ENCODE assay signal across 8 mouse cellular contexts in the genomic region with DNA sequence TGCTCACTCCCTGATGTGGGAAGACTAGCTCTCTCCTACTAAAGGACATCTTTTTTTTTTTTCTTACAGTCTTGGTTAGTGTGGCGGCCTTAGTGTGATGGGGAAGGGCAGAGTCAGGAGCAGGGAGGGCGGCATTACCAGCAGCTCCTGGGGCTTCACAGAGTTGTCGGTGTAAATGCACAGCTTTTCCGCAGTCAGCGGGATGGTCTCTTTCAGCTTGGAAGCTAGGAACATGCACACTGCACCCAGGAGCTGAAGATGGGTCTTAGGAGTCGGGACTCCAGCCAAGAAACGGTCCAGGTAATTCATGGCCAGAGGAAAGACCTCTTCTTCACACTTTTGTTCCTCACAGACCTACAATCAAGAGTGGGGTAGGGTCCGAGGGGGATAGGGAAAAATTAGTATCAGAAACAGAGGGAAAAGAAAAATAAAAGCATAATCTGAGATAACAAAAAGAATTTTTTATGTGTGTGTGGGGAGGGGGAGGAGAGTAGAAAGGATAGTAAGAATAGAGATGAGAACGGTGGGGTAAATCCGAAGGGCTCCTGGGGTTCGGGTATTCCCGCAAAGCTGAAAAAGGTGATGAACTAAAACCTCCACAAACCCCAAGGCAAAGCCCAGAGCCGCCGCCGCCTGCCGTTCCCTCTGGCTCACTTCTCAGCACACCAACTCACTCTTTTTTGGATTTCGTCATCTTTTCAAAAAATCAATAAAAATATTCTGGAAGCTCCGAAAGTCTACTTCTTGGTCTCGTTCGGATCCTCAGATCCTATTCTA. TPM values are rescaled to one million over a fixed set of nuclear protein-coding genes. Genes with fewer than 3 reads are reported as not detected.
DNase-seq lines count a peak whose midpoint lies in the region; TF ChIP-seq lines count a peak whose summit lies in the region.

No protein-coding gene starts in this region.

- H3K79me2 ChIP-seq in heart, adult 2 months (replicated peaks; ENCODE audit: control insufficient read depth, insufficient read depth, low read length) = no peaks in the 10 kb centered on the region
- H3K79me2 ChIP-seq in myocyte (ENCODE audit: control insufficient read depth, insufficient read depth) = no peaks in the 10 kb centered on the region

- H3K36me3 ChIP-seq in kidney, adult 2 months (ENCODE audit: control insufficient read depth, insufficient read depth, low read length) = no peaks in the 10 kb centered on the region
- H3K36me3 ChIP-seq in heart, adult 2 months (ENCODE audit: control insufficient read depth, insufficient read depth, low read length) = no peaks in the 10 kb centered on the region
- H3K36me3 ChIP-seq in limb, embryonic 10.5 days = peaks cover 49% of the 10 kb centered on the region
- H3K36me3 ChIP-seq in myocyte (ENCODE audit: control insufficient read depth, insufficient read depth) = no peaks in the 10 kb centered on the region

- peaks cover 5% of the 10 kb centered on the region; the same call in 1 of the 2 replicates for H3K4me1 ChIP-seq in kidney, adult 2 months (ENCODE audit: control insufficient read depth, insufficient read depth, low read length)
- H3K4me1 ChIP-seq in heart, adult 2 months (ENCODE audit: control insufficient read depth, insufficient read depth, low read length) = no peaks in the 10 kb centered on the region
- H3K4me1 ChIP-seq in limb, embryonic 10.5 days = peaks cover 63% of the 10 kb centered on the region

- H3K9ac ChIP-seq in heart, adult 2 months (ENCODE audit: low read depth, low read length) = peak overlapping the region; percentile 88

- peak overlapping the region; percentile 1 for H3ac ChIP-seq in myocyte (ENCODE audit: control insufficient read depth, insufficient read length)

- TF ChIP-seq CTCF in kidney, adult 2 months (conservative IDR thresholded peaks at IDR 0.05; ENCODE audit: insufficient read depth, insufficient read length, low read depth, low read length) = no peak
- TF ChIP-seq CTCF in heart, adult 2 months (IDR thresholded peaks at IDR 0.05) = peak; percentile 26; the same call in 1 of the 2 replicates

- H3K4me3 ChIP-seq in kidney, adult 2 months (ENCODE audit: insufficient read depth, low read depth, low read length) = peak overlapping the region; percentile 55
- peak overlapping the region; percentile 89 for H3K4me3 ChIP-seq in heart, adult 2 months
- peak overlapping the region; percentile 75 for H3K4me3 ChIP-seq in limb, embryonic 10.5 days
- H3K4me3 ChIP-seq in myocyte = peak overlapping the region; percentile 73

- TF ChIP-seq POLR2A in kidney, adult 2 months (IDR thresholded peaks at IDR 0.05; ENCODE audit: low read depth, low read length) = no peak
- TF ChIP-seq POLR2A in heart, adult 2 months (IDR thresholded peaks at IDR 0.05; ENCODE audit: insufficient read depth, low read depth, low read length) = no peak
- TF ChIP-seq POLR2A in myocyte (IDR thresholded peaks at IDR 0.05; ENCODE audit: insufficient read length, low read depth) = no peak

- no peaks in the 10 kb centered on the region for H3K9me3 ChIP-seq in limb, embryonic 10.5 days (replicated peaks)

- 18% methylated on average over 20 of the region's 20 CpGs for WGBS in kidney, adult 2 months
- 29% methylated on average over 20 of the region's 20 CpGs for WGBS in heart, adult 2 months
- whole genome bisulfite sequencing in limb, embryonic 10.5 days = 4% methylated on average over 20 of the region's 20 CpGs

- peak overlapping the region; percentile 84 for H3K4me2 ChIP-seq in myocyte (ENCODE audit: low read depth)

- peaks cover 1% of the 10 kb centered on the region for H3K27me3 ChIP-seq in kidney, adult 2 months (replicated peaks; ENCODE audit: control insufficient read depth, insufficient read depth, low read length)
- no peaks in the 10 kb centered on the region for H3K27me3 ChIP-seq in heart, adult 2 months (ENCODE audit: control insufficient read depth, insufficient read depth, low read length)
- H3K27me3 ChIP-seq in limb, embryonic 10.5 days (ENCODE audit: low read depth, poor library complexity, severe bottlenecking) = no peaks in the 10 kb centered on the region
- H3K27me3 ChIP-seq in myocyte (ENCODE audit: control insufficient read depth, insufficient read depth, insufficient read length) = peaks cover 40% of the 10 kb centered on the region

- no peak for TF ChIP-seq EP300 in heart, adult 2 months (IDR thresholded peaks at IDR 0.05; ENCODE audit: insufficient read depth, low read depth, low read length)

- intact Hi-C loops in heart, adult 2 months (cut with DNase I) = loop anchor here (2.0 kb wide), 1 partner anchor 298 kb away; a partner anchor contains a TSS

- DNase-seq in kidney, adult 2 months = peak; percentile 16
- no peak for DNase-seq in kidney, adult 9 months
- DNase-seq in adipocyte (ENCODE audit: low spot score) = peak; percentile 74
- peak in 1 of 2 experiments; percentile 49 for DNase-seq in heart, adult 2 months
- DNase-seq in limb, embryonic 10.5 days (ENCODE audit: low spot score) = peak; percentile 57
- DNase-seq in thymus, postnatal 10 days (ENCODE audit: low spot score in 2 of 2) = no peak
- DNase-seq in layer of hippocampus, postnatal 14 days (ENCODE audit: low spot score in 2 of 2) = no peak

- no peak overlapping the region for H3K27ac ChIP-seq in kidney, adult 2 months (ENCODE audit: insufficient read depth, low read depth, low read length)
- peak overlapping the region; percentile 95 for H3K27ac ChIP-seq in heart, adult 2 months
- H3K27ac ChIP-seq in limb, embryonic 10.5 days = peak overlapping the region; percentile 97

TF ChIP-seq in myocyte, 11 proteins besides CTCF, POLR2A, EP300 and RAD21:
- no peak for TF ChIP-seq REST (IDR thresholded peaks at IDR 0.05; ENCODE audit: insufficient read depth, insufficient read length)
- TF ChIP-seq MYOD1 (IDR thresholded peaks at IDR 0.05; ENCODE audit: control insufficient read depth in 1 of 3, insufficient read length in 2 of 3, low read depth in 2 of 3) = no peak
- no peak for TF ChIP-seq TCF3 (IDR thresholded peaks at IDR 0.05; ENCODE audit: insufficient read length, low read depth)
- TF ChIP-seq MYOG (IDR thresholded peaks at IDR 0.05; ENCODE audit: control insufficient read depth in 1 of 3, insufficient read depth in 1 of 3, insufficient read length in 2 of 3, low read depth in 2 of 3) = no peak
- TF ChIP-seq MAX (IDR thresholded peaks at IDR 0.05; ENCODE audit: low read depth) = no peak
- TF ChIP-seq CEBPB (IDR thresholded peaks at IDR 0.05; ENCODE audit: insufficient read depth, poor library complexity, severe bottlenecking) = no peak
- TF ChIP-seq USF1 (IDR thresholded peaks at IDR 0.05; ENCODE audit: low read depth) = no peak
TF ChIP-seq in myocyte: peak in this region for 0.

RNA-seq across cellular contexts. Expression of a gene that starts 3.3 kb away (rescaled TPM):
- polyA plus RNA-seq in kidney, adult 2 months (2012; rRNA removed) = 18.8 and 27.7 TPM in 2 replicates
- 100 to 1,000 TPM; 132 to 139 TPM for total RNA-seq in heart, adult 2 months (2021)
- polyA plus RNA-seq in heart, adult 2 months (2012; rRNA removed) = 46.2 and 53.4 TPM in 2 replicates
- polyA plus RNA-seq in limb, embryonic 10.5 days (2016; fragmentation: Nextera tagmentation; extraction: Ambion mirVana) = 609 and 799 TPM in 2 replicates
- 13.9 TPM for polyA plus RNA-seq in myocyte (2012; fragmentation: generic; extraction: Trizol)
- 100 to 1,000 TPM; 174 to 210 TPM for total RNA-seq in layer of hippocampus, postnatal 14 days (2021)

RNA-seq across cellular contexts. Expression of a gene that starts 39.4 kb away (rescaled TPM):
- polyA plus RNA-seq in kidney, adult 2 months (2012; rRNA removed) = 2.4 and 3.0 TPM in 2 replicates
- 10 to 100 TPM; 50.0 to 59.7 TPM for total RNA-seq in heart, adult 2 months (2021)
- polyA plus RNA-seq in heart, adult 2 months (2012; rRNA removed) = 18.0 and 29.0 TPM in 2 replicates
- 4.7 and 5.1 TPM in 2 replicates for polyA plus RNA-seq in limb, embryonic 10.5 days (2016; fragmentation: Nextera tagmentation; extraction: Ambion mirVana)
- polyA plus RNA-seq in myocyte (2012; fragmentation: generic; extraction: Trizol) = 4.7 TPM
- 10 to 100 TPM; 30.6 to 36.6 TPM for total RNA-seq in layer of hippocampus, postnatal 14 days (2021)

Comparison
In these comparisons a context has a peak if more than half of its experiments do, and no peak if none do; other contexts are left out.
1. DNase-seq: peak in kidney, adult 2 months (single experiment), adipocyte (single experiment) and limb, embryonic 10.5 days (single experiment); none in kidney, adult 9 months (single experiment), thymus, postnatal 10 days (0 of 2) and layer of hippocampus, postnatal 14 days (0 of 2).
2. RNA of a gene that starts 3.3 kb away (polyA plus RNA-seq): 609 to 799 TPM in limb, embryonic 10.5 days; 46.2 to 53.4 TPM in heart, adult 2 months, 18.8 to 27.7 TPM in kidney, adult 2 months and 13.9 TPM in myocyte (single experiment); every median in the first group is over 10 times any median in the second.
3. Peak in every context shown above with its lines, with median percentiles within 50 percentile points of each other: H3K4me3 ChIP-seq.